In the genomic region with DNA sequence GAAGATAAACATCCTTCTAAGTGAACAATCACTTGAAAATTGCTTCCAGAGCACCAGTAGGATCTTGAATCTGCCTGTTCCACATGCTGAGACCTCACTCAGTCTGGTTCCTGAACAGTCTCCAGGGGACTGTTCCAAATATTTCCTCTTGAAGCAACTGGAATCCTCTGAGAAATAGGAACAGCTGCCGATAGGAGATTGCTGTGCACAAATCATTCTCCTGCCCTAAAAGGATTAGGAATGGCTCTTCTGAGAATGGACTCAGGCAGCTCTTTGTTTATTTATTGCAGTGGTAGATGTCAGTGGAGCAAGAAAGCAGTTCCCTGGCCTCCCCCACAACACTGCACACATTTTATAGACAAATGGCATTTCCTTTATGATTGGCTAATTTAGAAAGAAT, we compare ENCODE assay signal across 22 mouse cellular contexts. TPM values are rescaled to one million over a fixed set of nuclear protein-coding genes. Genes with fewer than 3 reads are reported as not detected.
A peak's percentile ranks its signal among the peaks of the same experiment; 100 is the strongest.
DNase-seq lines count a peak whose midpoint lies in the region; ATAC-seq and TF ChIP-seq lines count a peak whose summit lies in the region.
"Had no signal": no experiment of that assay in that cellular context is flagged by ENCODE, and none has a peak within 500 bp of the region (broad histone marks: within the 10 kb centered on the region; RNA-seq: fewer than 3 reads in every experiment).

No protein-coding gene starts in this region.

- H3K9me3 ChIP-seq in kidney, postnatal 0 days (replicated peaks; ENCODE audit: low read length): no peaks in the 10 kb centered on the region
- no peaks in the 10 kb centered on the region for H3K9me3 ChIP-seq in midbrain, embryonic 11.5 days (ENCODE audit: control insufficient read depth, low read length)
- no peaks in the 10 kb centered on the region for H3K9me3 ChIP-seq in midbrain, embryonic 10.5 days (replicated peaks)
- H3K9me3 ChIP-seq: embryonic facial prominence, embryonic 13.5 days; forebrain, embryonic 13.5 days; heart, embryonic 10.5 days; hindbrain, embryonic 12.5 days; kidney, embryonic 15.5 days; liver, embryonic 15.5 days had no signal

- H3K4me2 ChIP-seq in kidney, postnatal 0 days (ENCODE audit: low read length): no peak overlapping the region
- H3K4me2 ChIP-seq in midbrain, embryonic 11.5 days: no peak overlapping the region
- H3K4me2 ChIP-seq: embryonic facial prominence, embryonic 13.5 days; forebrain, embryonic 13.5 days; hindbrain, embryonic 12.5 days; kidney, embryonic 15.5 days; liver, embryonic 15.5 days had no signal

- no peaks in the 10 kb centered on the region for H3K4me1 ChIP-seq in kidney, postnatal 0 days (replicated peaks; ENCODE audit: insufficient read depth, low read length)
- peaks cover 3% of the 10 kb centered on the region; the same call in 1 of the 2 replicates for H3K4me1 ChIP-seq in midbrain, embryonic 11.5 days (ENCODE audit: control insufficient read depth, insufficient read depth, low read length)
- H3K4me1 ChIP-seq in midbrain, embryonic 10.5 days: peaks cover 11% of the 10 kb centered on the region
- H3K4me1 ChIP-seq: forebrain, embryonic 13.5 days; heart, embryonic 10.5 days; hindbrain, embryonic 12.5 days; kidney, embryonic 15.5 days; liver, embryonic 15.5 days had no signal

- H3K36me3 ChIP-seq in kidney, postnatal 0 days (ENCODE audit: insufficient read depth, low read length): no peaks in the 10 kb centered on the region
- no peaks in the 10 kb centered on the region for H3K36me3 ChIP-seq in midbrain, embryonic 11.5 days (ENCODE audit: control insufficient read depth, insufficient read depth, low read length)
- no peaks in the 10 kb centered on the region for H3K36me3 ChIP-seq in midbrain, embryonic 10.5 days
- H3K36me3 ChIP-seq: embryonic facial prominence, embryonic 13.5 days; heart, embryonic 10.5 days; hindbrain, embryonic 12.5 days; kidney, embryonic 15.5 days; liver, embryonic 15.5 days had no signal

- no peak for TF ChIP-seq CTCF in kidney, postnatal 0 days (IDR thresholded peaks at IDR 0.05; ENCODE audit: low read depth)

- WGBS in kidney, postnatal 0 days: 11% methylated on average over 1 of the region's 1 CpGs
- 15% methylated on average over 1 of the region's 1 CpGs for WGBS in midbrain, embryonic 11.5 days
- 29% methylated on average over 1 of the region's 1 CpGs for WGBS in midbrain, embryonic 10.5 days

- no peak overlapping the region for H3K9ac ChIP-seq in kidney, postnatal 0 days (ENCODE audit: low read depth, low read length)
- H3K9ac ChIP-seq in midbrain, embryonic 11.5 days (ENCODE audit: low read length): no peak overlapping the region
- H3K9ac ChIP-seq: embryonic facial prominence, embryonic 13.5 days; forebrain, embryonic 13.5 days; hindbrain, embryonic 12.5 days; kidney, embryonic 15.5 days; liver, embryonic 15.5 days had no signal

- H3K27me3 ChIP-seq in kidney, postnatal 0 days (ENCODE audit: insufficient read depth, low read length): no peaks in the 10 kb centered on the region
- H3K27me3 ChIP-seq in midbrain, embryonic 11.5 days (ENCODE audit: control insufficient read depth, insufficient read depth, low read length): no peaks in the 10 kb centered on the region
- H3K27me3 ChIP-seq in midbrain, embryonic 10.5 days (ENCODE audit: low read depth, poor library complexity, severe bottlenecking): no peaks in the 10 kb centered on the region
- H3K27me3 ChIP-seq: embryonic facial prominence, embryonic 13.5 days; forebrain, embryonic 13.5 days; hindbrain, embryonic 12.5 days; kidney, embryonic 15.5 days; liver, embryonic 15.5 days had no signal

- no peak for ATAC-seq in kidney, postnatal 0 days (replicated peaks; ENCODE audit: low FRiP score, low read depth)
- 0 out of 2 replicates have a peak, but pooled peaks have one; percentile 24 for ATAC-seq in midbrain, embryonic 11.5 days (ENCODE audit: low FRiP score)
- no peak for ATAC-seq in granulocyte monocyte progenitor cell, adult 5-6 weeks (replicated peaks; ENCODE audit: poor library complexity, severe bottlenecking)
- ATAC-seq: activated CD4-positive, CD25-positive, alpha-beta regulatory T cell, adult 4 months; forebrain, embryonic 13.5 days had no signal

- H3K4me3 ChIP-seq in kidney, postnatal 0 days (replicated peaks; ENCODE audit: low read depth, low read length): no peak overlapping the region
- H3K4me3 ChIP-seq in midbrain, embryonic 11.5 days (ENCODE audit: low read depth, low read length): no peak overlapping the region
- H3K4me3 ChIP-seq in midbrain, embryonic 10.5 days: no peak overlapping the region
- H3K4me3 ChIP-seq: embryonic facial prominence, embryonic 13.5 days; forebrain, embryonic 13.5 days; heart, embryonic 10.5 days; hindbrain, embryonic 12.5 days; kidney, embryonic 15.5 days; liver, embryonic 15.5 days had no signal

- DNase-seq in embryo, embryonic 10.5 days (ENCODE audit: low spot score): peak; percentile 22
- DNase-seq in embryo, embryonic 10 days (ENCODE audit: low spot score): no peak
- peak; percentile 33 for DNase-seq in kidney, postnatal 0 days (ENCODE audit: low spot score)
- DNase-seq in kidney, postnatal 25 days: no peak
- peak; percentile 67 for DNase-seq in midbrain, embryonic 11.5 days (ENCODE audit: low spot score, missing footprints)
- no peak for DNase-seq in midbrain, embryonic 10.5 days (ENCODE audit: low spot score)
- peak; percentile 54 for DNase-seq in mesoderm, embryonic 11.5 days (ENCODE audit: low read depth, low spot score)
- DNase-seq: adrenal gland, adult 8-10 months; cerebellum, adult 8-10 months; cerebellum, postnatal 36 days; kidney, adult 11 months; layer of hippocampus, adult 9-11 months; liver had no signal

- H3K27ac ChIP-seq in kidney, postnatal 0 days: no peak overlapping the region
- H3K27ac ChIP-seq in midbrain, embryonic 11.5 days (ENCODE audit: low read depth, low read length): no peak overlapping the region
- no peak overlapping the region for H3K27ac ChIP-seq in midbrain, embryonic 10.5 days (replicated peaks)
- H3K27ac ChIP-seq: embryonic facial prominence, embryonic 13.5 days; forebrain, embryonic 13.5 days; heart, embryonic 10.5 days; hindbrain, embryonic 12.5 days; kidney, embryonic 15.5 days; liver, embryonic 15.5 days; macrophage had no signal

RNA-seq across cellular contexts. Expression of gene Fat3, which starts 10.9 kb away (rescaled TPM):
- polyA plus RNA-seq in kidney, postnatal 0 days (2015; fragmentation: Nextera tagmentation; extraction: Ambion mirVana): 1.3 and 1.5 TPM in 2 replicates
- polyA plus RNA-seq in midbrain, embryonic 11.5 days (2014; fragmentation: Nextera tagmentation; extraction: Ambion mirVana): 13.0 and 13.5 TPM in 2 replicates
- 7.0 and 7.6 TPM in 2 replicates for polyA plus RNA-seq in midbrain, embryonic 10.5 days (2016; fragmentation: Nextera tagmentation; extraction: Ambion mirVana)
- total RNA-seq in granulocyte monocyte progenitor cell, adult 5-6 weeks (2014; fragmentation: Nextera tagmentation): not detected in 2 replicates
- not detected in 2 replicates for total RNA-seq in granulocyte monocyte progenitor cell, adult 5-6 weeks (2017)

Comparison
In these comparisons a context has a peak if more than half of its experiments do, and no peak if none do; other contexts are left out.
1. DNase-seq: peak in embryo, embryonic 10.5 days (single experiment), kidney, postnatal 0 days (single experiment), midbrain, embryonic 11.5 days (single experiment) and mesoderm, embryonic 11.5 days (single experiment); none in embryo, embryonic 10 days (single experiment), kidney, postnatal 25 days (0 of 2) and midbrain, embryonic 10.5 days (single experiment).